Mouse (Mus musculus) inflammation-experienced regulatory T-cells, adult 16 weeks (primary cell): Measurements from ENCODE around the gene Agbl2. TPM values are rescaled to one million over a fixed set of nuclear protein-coding genes. Genes with fewer than 3 reads are reported as not detected.

Experiments used
- polyA plus RNA-seq: library from polyadenylated mRNA; unstranded; fragments of 100-300 nt; shearing (Covaris generic); gene quantifications from one replicate; pipeline ENCODE4 v1.2.1, GENCODE M21; 2017

The Agbl2 gene
- polyA plus RNA-seq: not detected

GRCm38 (mm10) chr2:90782458-90782857, at the start of gene Agbl2:
TSS of gene Agbl2 (plus strand) at chr2:90782727.

GRCm38 (mm10) chr2:90745053-90745678, 37.4 kb upstream of the Agbl2 start, which contains the start of gene Fnbp4:
TSS of gene Fnbp4 (plus strand) at chr2:90745370.

DNA sequence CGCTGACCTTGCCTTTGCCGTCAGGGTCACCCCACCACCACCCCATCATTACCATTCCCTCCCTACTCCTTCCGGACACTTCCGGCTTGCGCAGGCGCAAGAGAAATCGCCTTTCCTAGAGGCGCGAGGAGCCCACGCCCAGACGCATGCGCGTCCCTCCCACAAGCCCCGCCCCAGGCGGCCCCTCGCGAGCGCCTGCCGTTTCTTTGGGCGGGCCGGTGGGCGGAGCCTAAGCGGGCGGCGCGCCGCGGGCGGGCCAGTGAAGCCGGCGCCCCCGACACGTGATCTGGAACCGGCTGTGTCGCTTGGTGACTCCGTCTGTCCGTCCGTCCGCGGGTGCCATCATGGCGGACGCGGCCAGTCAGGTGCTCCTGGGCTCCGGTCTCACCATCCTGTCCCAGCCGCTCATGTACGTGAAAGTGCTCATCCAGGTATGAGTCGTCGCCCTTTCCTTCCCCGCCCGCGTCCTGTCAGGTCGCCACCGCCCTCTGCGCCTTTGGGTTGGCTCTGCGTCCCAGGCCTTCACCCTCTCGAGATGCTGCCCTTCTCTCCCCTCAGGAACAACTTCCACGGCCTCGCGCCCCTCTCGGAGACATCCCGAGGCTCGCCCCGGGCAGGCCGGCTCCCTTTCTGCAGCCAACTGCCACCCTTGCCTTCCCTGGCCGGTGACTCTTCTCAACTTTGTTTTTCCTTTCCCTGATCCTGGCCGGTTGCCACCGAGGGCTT, 64.6 kb downstream of the Agbl2 start, which contains the start of gene Mtch2:
Gene Mtch2, plus strand, starts transcription at position 201 of the 726 bp plus-strand sequence.

Other genes with a start within 250 kb of the Agbl2 start
- gene Ptprj, start 202.1 kb upstream of the Agbl2 start, polyA plus RNA-seq: 3.0 TPM
- 49.7 TPM for gene Nup160, start 105.5 kb upstream of the Agbl2 start, polyA plus RNA-seq
- 90.5 TPM for gene Fnbp4, start 37.4 kb upstream of the Agbl2 start, polyA plus RNA-seq
- 151 TPM for gene Mtch2, start 64.4 kb downstream of the Agbl2 start, polyA plus RNA-seq
- 2.3 TPM for gene C1qtnf4, start 103.1 kb downstream of the Agbl2 start, polyA plus RNA-seq
- 55.7 TPM for gene Kbtbd4, start 122.0 kb downstream of the Agbl2 start, polyA plus RNA-seq
- 168 TPM for gene Ndufs3, start 122.1 kb downstream of the Agbl2 start, polyA plus RNA-seq
- gene Celf1, start 157.7 kb downstream of the Agbl2 start, polyA plus RNA-seq: 60.4 TPM